Mouse (Mus musculus) cerebral cortex, adult 2 months (tissue): ENCODE measurements around the gene Dhrs7b.

Source experiments
- WGBS: fragments of 180-500 bp; shearing (Covaris S2); methylation state at CpG from one replicate; pipeline ENCODE4 v1.1.7; 2018; 5-methylcytosine and 5-hydroxymethylcytosine counted together

The Dhrs7b gene

DNA sequence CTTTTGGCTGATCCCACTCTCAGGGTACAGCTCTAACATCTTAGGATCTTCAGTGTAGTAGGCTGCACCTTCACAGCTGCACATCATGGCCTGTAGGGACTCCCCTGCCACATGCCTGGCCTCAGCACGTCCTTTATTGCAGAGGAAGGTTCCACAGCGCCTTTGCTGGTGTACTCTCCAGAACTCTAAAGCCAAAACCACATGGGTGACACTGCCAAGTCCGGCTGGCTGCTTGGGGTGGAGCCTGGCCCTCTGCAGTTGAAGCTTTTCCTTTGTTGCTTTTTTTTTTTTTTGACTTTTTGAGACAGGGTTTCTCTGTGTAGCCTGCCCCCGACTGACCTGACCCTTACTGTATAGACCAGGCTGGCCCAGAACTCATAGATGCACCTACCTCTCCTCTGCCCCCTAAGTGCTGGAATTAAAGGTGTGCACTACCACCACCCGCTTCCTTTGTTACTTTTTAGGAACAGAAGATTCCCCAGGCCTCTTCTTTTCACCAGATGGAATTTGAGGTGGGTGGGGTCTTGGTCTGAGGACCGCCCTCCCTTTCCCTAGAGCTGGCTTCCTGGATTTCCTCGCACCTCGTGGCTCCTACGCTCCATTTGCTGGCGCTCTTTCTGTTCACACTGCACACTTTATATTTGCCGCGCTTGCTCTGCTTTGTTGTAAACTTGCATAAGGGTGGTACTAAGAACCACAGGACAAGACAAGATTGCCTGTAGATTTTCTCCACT lies 11.2 kb downstream of the Dhrs7b start:
- 55% methylated on average over 12 of the region's 12 CpGs for WGBS

GRCm38 (mm10) chr11:60843412-60843811 lies 13.0 kb downstream of the Dhrs7b start:
- 93% methylated on average over 5 of the region's 5 CpGs for WGBS

- 74% methylated on average over 5 of the region's 5 CpGs for WGBS
These were observed 15.0 kb downstream of the Dhrs7b start for GRCm38 (mm10) chr11:60845415-60845814.

GRCm38 (mm10) chr11:60856587-60856986 lies 26.2 kb downstream of the Dhrs7b start:
- WGBS: 48% methylated on average over 3 of the region's 3 CpGs

- 91% methylated on average over 3 of the region's 3 CpGs for WGBS
These were observed 31.6 kb downstream of the Dhrs7b start for GRCm38 (mm10) chr11:60861993-60862392.

GRCm38 (mm10) chr11:60863196-60863595 lies 32.8 kb downstream of the Dhrs7b start:
- WGBS: 68% methylated on average over 4 of the region's 4 CpGs

GRCm38 (mm10) chr11:60864166-60864565 lies 33.7 kb downstream of the Dhrs7b start:
- 71% methylated on average over 2 of the region's 2 CpGs for WGBS

GRCm38 (mm10) chr11:60864916-60865315 lies 34.5 kb downstream of the Dhrs7b start:
- 67% methylated on average over 14 of the region's 14 CpGs for WGBS

DNA sequence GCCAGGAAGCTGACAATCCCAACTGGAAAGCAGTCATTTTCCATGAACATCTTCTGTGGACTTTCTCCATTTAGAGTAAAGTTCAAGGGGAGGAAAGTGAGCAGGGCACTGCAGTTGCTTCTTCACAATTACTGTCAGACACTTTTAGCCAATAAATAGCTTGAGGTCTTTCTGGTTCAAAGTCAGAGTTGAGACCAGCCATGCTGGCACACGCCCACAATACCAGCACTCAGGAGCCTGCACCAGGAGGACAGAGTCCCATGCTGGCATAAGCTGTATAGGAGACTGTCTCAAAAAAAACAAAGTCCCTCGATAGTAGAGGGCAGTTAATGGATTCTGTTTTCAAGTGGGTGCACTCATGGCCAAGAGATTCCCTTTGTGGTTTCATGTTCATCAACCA lies 35.6 kb downstream of the Dhrs7b start:
- 55% methylated on average over 2 of the region's 2 CpGs for WGBS

- 69% methylated on average over 3 of the region's 3 CpGs for WGBS
These were observed 37.0 kb downstream of the Dhrs7b start for GRCm38 (mm10) chr11:60867456-60867855.

DNA sequence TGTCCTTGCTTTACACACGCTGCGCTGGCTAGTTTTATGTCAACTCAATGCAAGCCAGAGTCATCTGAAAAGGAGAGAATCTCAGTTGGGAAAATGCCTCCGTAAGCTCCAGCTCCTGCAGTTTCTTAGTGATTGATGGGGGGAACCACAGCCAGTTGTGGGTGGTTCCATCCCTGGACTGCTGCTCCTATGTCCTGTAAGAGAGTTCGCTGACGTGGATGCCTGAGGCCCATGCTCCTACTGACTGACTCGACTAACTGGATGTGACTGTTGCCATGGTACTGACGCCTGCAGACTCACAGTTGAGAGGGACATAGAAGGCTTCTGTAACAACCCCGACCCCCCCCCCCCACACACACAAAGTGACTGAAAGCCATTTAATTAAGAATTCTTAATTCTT lies 37.5 kb downstream of the Dhrs7b start:
- WGBS: 53% methylated on average over 8 of the region's 8 CpGs

DNA sequence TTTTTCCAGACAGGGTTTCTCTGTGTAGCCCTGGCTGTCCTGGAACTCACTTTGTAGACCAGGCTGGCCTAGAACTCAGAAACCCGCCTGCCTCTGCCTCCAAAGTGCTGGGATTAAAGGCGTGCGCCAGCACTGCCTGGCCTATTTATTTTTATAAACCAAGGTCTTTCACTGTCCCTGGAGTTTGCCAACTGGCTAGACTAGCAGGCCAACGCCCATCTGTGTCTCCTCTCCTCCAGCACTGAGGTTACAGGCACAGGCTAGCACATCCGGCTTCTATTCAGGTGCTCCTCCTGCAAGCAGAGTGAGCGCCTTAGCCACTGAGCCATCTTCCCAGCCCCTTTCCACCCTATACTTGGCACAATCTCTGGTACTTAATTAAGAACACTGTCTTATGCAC lies 39.0 kb downstream of the Dhrs7b start:
- 91% methylated on average over 6 of the region's 6 CpGs for WGBS

- WGBS: 67% methylated on average over 4 of the region's 4 CpGs
These were observed 41.0 kb downstream of the Dhrs7b start for GRCm38 (mm10) chr11:60871409-60871808.

DNA sequence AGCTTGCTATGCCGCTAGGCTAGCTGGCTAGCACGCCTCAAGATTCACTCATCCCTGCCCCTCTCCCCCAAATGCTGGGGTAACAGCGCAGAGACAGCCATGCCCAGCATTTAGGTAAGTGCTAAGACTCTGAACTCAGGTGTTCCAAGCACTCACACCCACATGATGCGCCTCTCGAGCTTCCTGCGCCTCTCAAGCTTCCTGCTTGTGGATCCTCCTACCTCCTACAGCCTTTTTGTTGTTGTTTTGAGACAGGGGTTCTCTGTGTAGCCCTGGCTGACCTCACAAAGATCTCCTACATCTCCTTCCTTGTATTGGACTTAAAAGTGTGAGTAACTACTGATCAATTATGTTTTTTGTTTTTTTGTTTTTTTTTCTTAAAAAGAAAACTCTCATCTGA lies 42.7 kb downstream of the Dhrs7b start:
- 63% methylated on average over 6 of the region's 6 CpGs for WGBS

- under 1% methylated on average over 41 of the region's 52 CpGs for WGBS
These were observed 47.7 kb downstream of the Dhrs7b start for GRCm38 (mm10) chr11:60878056-60878612.

GRCm38 (mm10) chr11:60878675-60879294 lies 48.4 kb downstream of the Dhrs7b start, which contains the start of gene Tmem11:
Tmem11 (minus strand) TSS chr11:60879272.
- under 1% methylated on average over 62 of the region's 62 CpGs for WGBS

GRCm38 (mm10) chr11:60879423-60879822 lies 49.0 kb downstream of the Dhrs7b start:
- WGBS: 2% methylated on average over 11 of the region's 11 CpGs

GRCm38 (mm10) chr11:60880559-60880958 lies 50.1 kb downstream of the Dhrs7b start:
- WGBS: 90% methylated on average over 4 of the region's 4 CpGs

DNA sequence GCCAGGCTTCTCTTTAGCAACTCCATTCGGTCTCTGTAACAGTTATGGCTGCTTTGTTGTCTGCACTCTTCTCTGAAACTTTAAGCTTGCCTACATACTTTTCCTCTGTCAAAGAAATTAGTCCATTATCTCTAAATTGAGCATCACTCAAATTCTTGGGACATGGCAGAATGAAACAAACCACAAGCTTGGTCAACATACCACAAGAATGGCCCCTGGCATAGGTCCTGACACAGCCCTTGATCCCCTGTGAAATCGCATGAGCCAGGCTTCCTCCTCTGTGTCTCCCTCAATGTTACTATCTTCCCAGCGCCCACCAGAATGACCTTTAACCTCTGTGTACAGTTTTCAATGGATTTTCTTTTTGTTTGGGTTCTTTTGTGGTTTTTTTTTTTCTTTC lies 52.0 kb downstream of the Dhrs7b start:
- 81% methylated on average over 3 of the region's 3 CpGs for WGBS

DNA sequence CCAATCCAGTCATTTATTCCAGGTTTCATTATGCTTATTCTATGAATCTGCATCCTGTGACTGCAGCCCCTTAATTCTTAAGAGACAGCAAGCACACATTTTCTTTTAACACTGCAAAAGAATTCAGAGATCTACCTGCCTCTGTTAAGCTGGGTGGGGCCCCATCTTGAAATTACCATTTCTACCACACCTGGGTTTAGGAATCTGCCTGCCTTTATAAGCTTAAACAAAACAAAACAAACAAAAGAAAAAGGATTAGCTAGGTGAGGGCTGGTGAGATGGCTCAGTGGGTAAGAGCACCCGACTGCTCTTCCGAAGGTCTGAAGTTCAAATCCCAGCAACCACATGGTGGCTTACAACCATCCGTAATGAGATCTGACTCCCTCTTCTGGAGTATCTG lies 56.6 kb downstream of the Dhrs7b start:
- 93% methylated on average over 3 of the region's 3 CpGs for WGBS

- 74% methylated on average over 2 of the region's 2 CpGs for WGBS
These were observed 59.4 kb downstream of the Dhrs7b start for GRCm38 (mm10) chr11:60889861-60890260.

GRCm38 (mm10) chr11:60890286-60890685 lies 59.9 kb downstream of the Dhrs7b start:
- 74% methylated on average over 6 of the region's 6 CpGs for WGBS

DNA sequence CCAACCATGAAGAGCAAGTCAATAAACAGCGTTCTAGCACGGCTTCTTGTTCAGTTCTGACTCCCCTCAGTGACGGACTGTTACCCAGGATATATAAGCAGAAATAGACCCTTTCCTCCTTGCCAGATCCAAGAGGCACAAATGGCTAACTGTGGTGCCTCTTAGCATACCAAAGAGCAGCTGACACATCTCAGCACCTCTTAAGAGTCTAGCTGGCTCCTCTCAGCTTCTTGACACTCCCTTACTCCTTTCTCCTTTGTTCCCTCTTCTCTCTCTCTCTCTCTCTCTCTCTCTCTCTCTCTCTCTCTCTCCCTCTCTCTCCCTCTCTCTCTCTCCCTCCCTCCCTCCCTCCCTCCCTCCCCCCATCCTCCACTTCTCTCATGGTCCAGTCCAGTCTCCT lies 60.3 kb downstream of the Dhrs7b start:
- 77% methylated on average over 3 of the region's 3 CpGs for WGBS
